Mouse (Mus musculus) liver, postnatal 0 days (tissue): ENCODE data around the gene Cd6.

Experiments
- CTCF ChIP-seq: sonication (generic); IDR thresholded peaks from 2 replicates; pipeline ENCODE4 v1.5.1; 2016; ENCODE audit warnings: antibody characterized with exemption, low read depth
- EP300 ChIP-seq: IDR thresholded peaks from 2 replicates; pipeline ENCODE4 v1.6.1; 2016; ENCODE audit warnings: antibody characterized with exemption, low read depth, mild to moderate bottlenecking

- TF ChIP-seq CTCF: no peak
- no peak for TF ChIP-seq EP300
Measured at GRCm38 (mm10) chr19:10758708-10759107, 71.2 kb downstream of the Cd6 start.
